Mouse (Mus musculus) lung, adult 18-20 months (tissue): ENCODE data around the gene Dscaml1.

Experiments
- DNase-seq, 2 experiments: peaks; one replicate each; pipeline ENCODE4 v3.0.0; 2022; ENCODE audit warnings: mixed read lengths in 2 of 2

The Dscaml1 gene

GRCm38 (mm10) chr9:45574021-45574420 lies 147.6 kb downstream of the Dscaml1 start:
- DNase-seq = no peak

GRCm38 (mm10) chr9:45580069-45580795 lies 153.8 kb downstream of the Dscaml1 start:
- no peak for DNase-seq

GRCm38 (mm10) chr9:45586475-45586874 lies 160.0 kb downstream of the Dscaml1 start:
- no peak for DNase-seq

GRCm38 (mm10) chr9:45587704-45588103 lies 161.3 kb downstream of the Dscaml1 start:
- no peak for DNase-seq

- DNase-seq = peak; percentile 35 to 49
These were observed 163.4 kb downstream of the Dscaml1 start for GRCm38 (mm10) chr9:45589867-45590266.

- no peak for DNase-seq
These were observed 164.6 kb downstream of the Dscaml1 start for GRCm38 (mm10) chr9:45591061-45591460.

GRCm38 (mm10) chr9:45592374-45592773 lies 165.9 kb downstream of the Dscaml1 start:
- DNase-seq = no peak

- DNase-seq = no peak
These were observed 171.7 kb downstream of the Dscaml1 start for GRCm38 (mm10) chr9:45598117-45598516.

- no peak for DNase-seq
These were observed 172.9 kb downstream of the Dscaml1 start for GRCm38 (mm10) chr9:45599377-45599776.

GRCm38 (mm10) chr9:45607337-45607736 lies 180.9 kb downstream of the Dscaml1 start:
- peak in 1 of 2 experiments; percentile 13 for DNase-seq

- no peak for DNase-seq
These were observed 181.9 kb downstream of the Dscaml1 start for GRCm38 (mm10) chr9:45608097-45609031.

- no peak for DNase-seq
These were observed 184.1 kb downstream of the Dscaml1 start for GRCm38 (mm10) chr9:45610336-45611060.

- DNase-seq = no peak
These were observed 188.2 kb downstream of the Dscaml1 start for GRCm38 (mm10) chr9:45614616-45615015.

- no peak for DNase-seq
These were observed 191.5 kb downstream of the Dscaml1 start for GRCm38 (mm10) chr9:45617889-45618288.

- no peak for DNase-seq
These were observed 192.0 kb downstream of the Dscaml1 start for GRCm38 (mm10) chr9:45618443-45618842.

- no peak for DNase-seq
These were observed 193.6 kb downstream of the Dscaml1 start for GRCm38 (mm10) chr9:45620049-45620448.

GRCm38 (mm10) chr9:45620920-45621319 lies 194.5 kb downstream of the Dscaml1 start:
- DNase-seq = no peak

GRCm38 (mm10) chr9:45625889-45626446 lies 199.5 kb downstream of the Dscaml1 start:
- DNase-seq = no peak

- DNase-seq = peak in 1 of 2 experiments; percentile 2
These were observed 206.1 kb downstream of the Dscaml1 start for GRCm38 (mm10) chr9:45632520-45632919.

- DNase-seq = no peak
These were observed 206.6 kb downstream of the Dscaml1 start for GRCm38 (mm10) chr9:45633036-45633435.

GRCm38 (mm10) chr9:45634978-45635377 lies 208.6 kb downstream of the Dscaml1 start:
- no peak for DNase-seq

GRCm38 (mm10) chr9:45637346-45637745 lies 210.9 kb downstream of the Dscaml1 start:
- DNase-seq = no peak
